Mouse (Mus musculus) embryo, embryonic 10 days (tissue): Measurements from ENCODE around the gene Nutm1.
"Not testable (repeated sequence)": the region's sequence is repeated elsewhere in the genome, so short reads cannot be mapped to it uniquely, and the experiment has no call there.

Experiments used
- DNase-seq: peaks from one replicate; pipeline ENCODE4 v3.0.0-alpha.2; 2015; ENCODE audit warnings: low spot score

Gene Nutm1

DNA sequence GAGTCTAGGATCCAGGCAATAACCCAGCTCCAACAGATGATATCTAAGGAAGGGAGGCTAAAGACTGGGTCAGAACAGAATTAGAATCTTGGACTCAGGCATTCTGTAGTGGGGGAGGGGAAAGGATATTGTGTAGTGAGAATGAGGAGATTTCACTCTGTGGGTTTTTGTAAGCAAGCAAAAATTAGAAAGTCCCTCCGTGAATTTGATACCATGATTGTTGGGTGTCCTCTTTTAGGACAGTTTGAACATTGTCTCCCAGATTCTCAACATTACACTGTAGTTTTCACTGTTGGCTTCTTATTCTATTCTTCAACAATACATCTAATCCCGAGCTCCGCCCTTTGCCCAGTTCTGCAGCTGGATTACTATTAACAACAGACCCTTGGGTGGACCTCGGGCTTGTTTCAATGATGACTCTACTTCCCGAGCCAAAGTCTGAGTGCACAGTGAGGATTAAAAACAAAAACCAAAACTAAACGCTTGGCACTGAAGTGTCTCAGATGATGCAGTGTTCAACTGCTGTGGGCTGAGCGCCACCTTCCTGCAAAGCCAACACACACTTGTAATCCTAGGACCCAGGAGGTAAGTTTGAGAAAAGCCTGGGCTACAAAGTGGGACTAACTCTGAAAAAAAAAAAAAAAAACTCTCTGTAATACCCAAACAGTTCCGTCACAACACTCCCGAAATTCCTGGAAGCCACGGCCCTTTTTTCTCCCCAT lies at the start of gene Nutm1:
Nutm1 (minus strand) TSS at position 51 of the 722 bp plus-strand sequence.
- no peak for DNase-seq

DNA sequence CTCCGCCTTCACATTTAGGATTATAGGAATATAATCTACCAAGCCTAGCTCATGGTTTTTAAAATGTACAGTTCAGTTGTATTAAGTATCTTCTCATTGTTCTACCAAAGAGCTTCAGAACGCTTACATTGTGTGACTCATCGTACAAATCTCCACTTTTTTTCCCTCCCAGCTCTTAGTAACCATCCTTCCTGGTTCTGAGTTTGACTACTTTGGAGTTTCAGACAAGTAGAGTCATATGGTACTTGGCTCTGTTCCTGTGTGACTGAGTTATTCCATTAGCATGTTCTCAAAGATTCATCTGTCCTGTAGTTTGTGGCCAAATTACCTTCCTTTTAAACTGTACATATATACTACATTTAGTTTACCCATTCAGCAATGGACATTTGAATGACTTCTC lies 49.6 kb upstream of the Nutm1 start:
- no peak for DNase-seq

DNA sequence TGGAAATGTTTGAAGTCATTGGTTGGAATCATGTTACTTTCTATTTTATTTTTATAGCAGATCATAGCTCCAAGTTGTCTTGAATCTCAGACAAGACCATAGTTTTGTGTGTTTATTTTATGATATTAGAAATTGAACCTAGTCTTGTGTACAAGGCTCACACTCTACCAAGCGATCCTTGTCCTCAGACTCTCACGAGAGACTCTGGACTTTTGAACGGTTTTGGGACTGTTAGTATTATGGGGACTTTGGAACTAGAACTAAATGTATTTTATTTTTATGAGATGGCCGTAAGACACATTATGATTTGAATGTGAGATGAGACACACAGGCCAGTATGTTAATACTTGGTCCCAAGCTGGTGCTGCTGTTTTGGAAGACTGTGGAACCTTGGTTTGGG lies 39.1 kb upstream of the Nutm1 start:
- DNase-seq: no peak

DNA sequence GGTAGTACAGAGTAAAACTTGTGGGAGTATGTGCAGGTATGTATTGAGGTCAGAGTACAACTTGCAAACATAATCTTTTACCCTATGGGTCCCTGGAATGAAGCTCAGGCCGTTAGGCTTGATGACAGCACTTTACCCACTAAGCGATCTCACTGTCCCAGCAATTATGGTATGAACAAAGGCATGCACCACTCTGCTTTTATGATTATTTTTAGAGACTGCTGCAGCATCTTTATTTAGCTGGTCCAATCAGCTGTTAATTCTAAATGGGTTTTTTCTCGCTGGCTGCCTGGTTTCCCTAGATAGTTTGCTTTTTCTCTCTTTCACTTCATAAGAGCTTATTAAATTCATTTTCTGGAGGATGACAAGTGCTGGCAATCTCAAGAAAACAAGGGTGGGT lies 37.1 kb upstream of the Nutm1 start:
- no peak for DNase-seq

DNA sequence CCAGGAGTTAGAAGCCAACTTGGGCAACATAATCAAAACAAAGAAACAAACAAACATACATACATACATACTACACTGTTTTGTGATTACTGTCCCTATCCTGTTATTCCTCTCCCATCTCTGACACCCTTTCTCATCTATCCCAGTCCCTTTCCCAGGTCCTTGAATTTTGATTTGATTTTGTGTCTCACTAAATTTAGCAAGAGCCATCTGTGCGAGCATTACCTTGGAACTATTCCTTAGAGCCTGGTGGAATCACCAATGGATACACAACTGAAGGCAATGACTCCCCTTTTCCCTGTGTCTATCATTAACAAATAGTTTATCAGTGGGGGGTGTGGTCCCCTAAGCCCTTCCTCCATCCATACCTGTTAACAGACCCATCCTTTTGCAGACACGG lies 33.7 kb upstream of the Nutm1 start:
- DNase-seq: no peak

DNA sequence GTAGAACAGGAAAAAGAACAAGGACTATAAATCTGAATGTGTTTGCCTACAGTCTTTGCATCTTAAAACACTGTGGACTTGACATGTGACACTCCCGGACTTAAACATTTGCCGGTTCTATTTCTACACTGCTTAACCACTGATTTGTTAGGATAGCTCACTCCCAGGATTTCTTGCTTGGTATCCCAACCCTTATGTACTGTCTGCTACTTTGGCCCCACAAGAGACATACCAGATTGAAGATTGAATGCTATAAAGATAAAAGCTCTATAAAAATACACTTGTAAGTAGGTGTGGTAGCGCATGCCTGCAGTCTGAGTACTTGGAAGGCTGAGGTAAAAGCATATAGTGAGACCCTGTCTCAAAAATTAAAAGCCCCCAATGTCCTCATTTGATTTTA lies 30.4 kb upstream of the Nutm1 start:
- no peak for DNase-seq

DNA sequence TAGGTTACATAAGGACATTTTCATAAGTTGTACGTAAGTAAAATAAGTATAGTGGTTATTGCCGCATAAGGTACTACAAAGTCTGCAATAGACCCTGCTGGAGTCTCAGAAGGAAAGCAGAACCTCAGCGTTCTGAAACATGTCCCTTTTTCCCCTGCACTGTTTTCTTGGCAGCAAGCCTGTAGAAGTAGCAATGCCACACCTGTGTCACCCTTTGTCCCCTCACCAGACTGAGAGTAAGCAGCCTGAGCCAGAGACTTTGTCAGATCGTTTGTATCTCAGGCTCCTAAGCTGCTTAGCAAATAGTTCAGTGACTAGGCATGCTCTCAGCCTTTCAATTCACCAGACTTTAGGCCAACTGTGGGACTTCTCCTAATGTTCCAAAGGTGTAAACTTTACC lies 28.0 kb upstream of the Nutm1 start:
- no peak for DNase-seq

DNA sequence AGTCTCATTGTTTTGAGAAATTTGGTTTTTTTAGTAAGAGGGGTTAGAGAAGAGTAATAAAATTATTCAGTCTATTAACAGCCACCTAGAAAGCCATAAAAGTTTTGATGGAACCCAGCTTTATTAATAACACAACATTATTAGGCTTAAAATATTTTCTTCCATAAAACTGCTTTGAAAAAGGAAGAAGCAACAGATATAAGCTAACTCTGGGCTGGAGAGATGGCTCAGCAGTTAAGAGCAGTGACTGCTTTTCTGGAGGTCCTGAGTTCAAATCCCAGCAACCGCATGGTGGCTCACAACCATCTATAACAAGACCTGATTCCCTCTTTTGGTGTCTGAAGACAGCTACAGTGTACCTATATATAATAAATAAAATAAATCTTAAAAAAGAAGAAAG lies 27.0 kb upstream of the Nutm1 start:
- DNase-seq: not testable (repeated sequence)

DNA sequence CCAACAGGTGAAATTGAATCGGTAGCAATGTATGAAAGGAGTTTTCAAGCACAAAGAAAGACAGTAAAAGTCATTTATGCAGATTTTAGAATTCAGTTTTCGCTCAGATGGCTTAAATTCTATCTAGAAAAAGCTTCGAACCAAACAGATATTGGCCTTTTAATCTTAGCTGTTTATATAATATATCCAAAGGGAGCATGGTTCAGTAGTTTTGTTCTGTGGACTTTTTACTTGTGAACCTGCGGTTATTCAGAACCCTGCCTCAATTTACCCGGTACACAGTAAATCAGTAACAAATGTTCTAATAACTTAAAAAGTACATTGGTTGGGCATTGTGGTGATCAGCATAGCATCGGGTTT lies 25.9 kb upstream of the Nutm1 start:
- DNase-seq: no peak

DNA sequence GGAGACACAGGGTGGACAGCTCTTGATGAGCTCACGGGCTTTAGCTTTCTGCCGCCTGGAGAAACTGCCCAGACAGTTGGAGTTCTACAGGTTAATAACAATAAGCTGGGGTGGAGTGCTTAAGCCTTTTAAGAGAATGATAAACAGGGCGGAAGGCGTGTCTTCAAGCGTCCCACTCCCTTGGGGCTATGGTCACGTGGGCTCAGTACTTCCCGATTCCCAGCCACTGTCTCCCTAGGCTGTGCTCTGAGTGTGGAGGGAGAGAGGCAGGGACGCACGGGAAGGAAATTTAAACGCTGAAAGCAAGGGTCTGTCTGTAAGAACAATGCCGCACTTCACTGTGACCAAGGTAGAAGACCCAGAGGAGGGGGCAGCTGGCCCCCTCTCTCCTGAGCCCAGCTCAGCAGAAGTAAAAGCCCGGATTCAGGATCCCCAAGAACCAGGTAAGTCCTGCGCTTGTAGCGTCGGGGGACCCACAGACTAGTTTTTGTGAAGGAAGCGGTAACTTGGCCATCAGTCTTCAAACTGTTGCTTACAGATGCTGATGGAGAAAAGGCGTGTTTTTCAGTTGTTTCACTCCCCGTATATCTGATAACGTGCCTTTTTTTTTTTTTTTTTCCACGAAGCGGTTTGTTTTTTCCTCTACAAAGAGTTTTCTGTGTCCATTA lies 25.4 kb upstream of the Nutm1 start:
- DNase-seq: peak; percentile 88

DNA sequence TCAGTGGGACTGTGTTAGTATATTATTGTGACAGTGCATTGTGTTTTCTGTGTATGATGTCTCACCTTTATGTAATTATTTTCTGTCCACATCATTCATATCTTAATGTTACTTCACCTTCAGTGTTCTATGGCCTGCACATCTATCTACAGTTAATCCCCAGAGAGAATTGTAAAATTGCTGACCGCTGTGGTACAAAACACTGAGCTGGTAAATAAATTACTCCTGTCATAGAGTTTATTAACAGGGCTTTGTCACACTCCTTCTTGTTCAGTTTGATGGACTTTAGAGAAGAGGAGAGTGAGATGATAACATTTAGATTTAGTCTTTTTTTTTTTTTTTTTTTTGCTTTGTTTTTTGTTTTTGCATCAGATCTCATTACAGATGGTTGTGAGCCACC lies 23.8 kb upstream of the Nutm1 start:
- DNase-seq: no peak

DNA sequence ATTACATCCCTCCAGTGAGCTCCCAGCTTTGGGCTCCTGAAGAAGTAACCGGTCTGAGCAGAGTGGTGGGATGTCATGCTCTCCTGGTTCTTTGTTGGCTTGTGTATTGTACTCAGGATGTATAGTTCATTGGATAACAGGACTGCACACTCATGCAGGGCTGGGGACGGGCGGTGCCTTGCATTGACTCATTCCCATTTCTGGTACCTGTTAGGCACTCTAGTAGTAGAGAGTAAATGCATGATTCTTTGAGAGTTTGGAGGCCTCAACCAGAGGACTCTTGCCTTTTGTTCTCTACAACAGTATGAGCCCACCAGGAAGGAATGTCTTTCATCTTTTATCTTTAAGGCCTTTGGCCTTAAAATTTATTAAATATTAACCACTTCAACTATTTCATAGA lies 17.8 kb upstream of the Nutm1 start:
- no peak for DNase-seq

DNA sequence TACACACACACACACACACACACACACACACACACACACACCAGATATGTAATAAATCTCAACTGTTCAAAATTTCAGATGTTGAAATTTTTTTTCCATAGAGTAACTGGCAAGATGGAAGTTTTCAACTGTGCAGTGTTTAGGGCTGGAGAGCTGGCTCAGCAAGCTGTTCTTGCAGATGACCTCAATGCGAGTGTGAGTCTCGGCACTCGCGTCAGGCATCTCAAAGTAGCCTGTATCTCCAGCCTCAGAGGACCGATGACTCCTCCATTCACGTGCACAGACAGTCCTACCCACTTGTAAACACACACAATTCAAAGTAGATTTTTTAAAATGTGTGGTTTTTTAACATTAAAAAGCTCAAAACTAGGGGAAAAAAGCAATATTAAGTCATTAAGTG lies 14.4 kb upstream of the Nutm1 start:
- DNase-seq: no peak

DNA sequence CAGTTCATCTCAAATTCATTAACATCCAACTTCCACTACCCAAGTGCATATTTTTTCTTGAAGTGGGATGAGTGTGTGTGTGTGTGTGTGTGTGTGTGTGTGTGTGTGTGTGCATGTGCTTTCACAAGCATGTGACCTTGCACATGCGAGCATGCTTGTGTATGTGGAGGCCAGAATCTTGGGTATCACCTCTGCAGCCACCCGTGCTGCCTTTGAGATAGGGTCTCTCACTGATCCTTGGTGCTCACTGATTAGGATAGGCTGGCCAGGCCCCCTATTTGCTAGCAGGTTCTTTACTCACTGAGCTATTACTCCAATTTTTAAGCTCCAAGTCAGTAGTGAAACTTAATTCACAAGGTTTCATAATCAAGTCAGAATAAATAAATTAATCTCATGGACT lies 13.8 kb upstream of the Nutm1 start:
- no peak for DNase-seq

DNA sequence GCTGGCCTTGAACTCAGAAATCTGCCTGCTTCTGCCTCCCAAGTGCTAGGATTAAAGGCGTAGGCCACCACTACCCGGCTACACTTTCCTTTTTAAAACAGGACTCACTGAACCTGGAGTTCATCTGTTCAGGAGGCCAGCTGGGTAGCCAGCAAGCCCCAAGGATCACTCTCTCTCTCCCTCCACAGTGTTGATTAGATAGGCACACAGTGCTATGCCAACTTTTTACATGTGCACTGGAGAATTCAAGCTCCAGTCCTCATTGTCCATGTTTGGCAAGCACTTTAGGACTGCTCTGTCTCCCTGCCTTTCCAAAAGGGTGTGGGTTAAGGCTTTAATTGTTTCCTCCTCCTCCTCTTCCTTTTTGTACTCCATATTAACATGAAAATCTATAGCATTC lies 10.9 kb upstream of the Nutm1 start:
- DNase-seq: no peak

DNA sequence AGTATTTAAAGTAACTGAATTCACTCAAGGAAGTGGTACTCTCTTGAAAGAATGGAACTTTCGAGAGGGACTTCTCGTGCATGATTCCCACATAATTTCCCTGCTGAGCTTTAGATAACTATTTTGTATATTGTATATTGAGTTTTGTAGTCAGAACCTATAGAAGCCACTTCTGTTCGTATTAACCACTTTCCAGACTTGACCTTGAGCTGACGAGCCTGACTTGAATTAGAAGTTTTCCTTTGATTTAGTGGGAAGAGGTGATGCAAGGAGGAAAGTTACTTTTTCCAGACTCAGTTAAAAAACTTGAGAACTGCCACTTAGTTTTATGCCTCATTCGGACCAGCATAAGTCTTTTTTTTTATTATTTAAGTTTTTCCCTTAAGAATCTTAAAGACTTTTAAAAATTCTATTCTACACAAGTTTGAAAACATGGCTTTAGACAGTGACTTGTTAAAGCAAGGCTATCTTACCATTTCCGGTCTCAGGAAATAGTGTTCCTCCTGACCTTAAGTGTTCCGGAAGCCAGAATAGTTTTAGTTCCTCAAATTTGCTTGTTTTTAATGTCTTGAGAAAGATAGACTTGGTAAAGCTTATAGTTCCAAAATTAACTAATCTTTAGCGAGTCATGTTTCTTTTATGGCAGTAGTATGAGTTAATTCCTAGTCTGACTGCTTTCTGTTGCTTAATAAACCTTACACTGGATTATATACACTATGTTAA lies 8.6 kb upstream of the Nutm1 start:
- DNase-seq: no peak

DNA sequence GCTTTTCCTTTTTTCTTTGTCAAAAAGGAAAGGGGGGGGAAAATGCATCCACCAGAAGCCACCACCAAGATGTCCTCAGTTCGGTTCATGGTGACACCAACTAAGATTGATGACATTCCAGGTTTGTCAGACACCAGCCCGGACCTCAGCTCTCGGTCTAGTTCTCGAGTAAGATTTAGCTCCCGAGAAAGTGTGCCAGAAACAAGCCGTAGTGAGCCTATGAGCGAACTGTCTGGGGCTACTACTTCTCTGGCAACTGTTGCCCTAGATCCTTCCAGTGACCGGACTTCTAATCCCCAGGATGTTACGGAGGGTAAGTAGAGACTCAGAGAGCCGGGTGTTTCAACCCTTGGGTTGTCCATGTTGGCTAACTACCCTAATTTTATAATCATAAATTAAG lies 7.7 kb upstream of the Nutm1 start:
- peak; percentile 35 for DNase-seq

DNA sequence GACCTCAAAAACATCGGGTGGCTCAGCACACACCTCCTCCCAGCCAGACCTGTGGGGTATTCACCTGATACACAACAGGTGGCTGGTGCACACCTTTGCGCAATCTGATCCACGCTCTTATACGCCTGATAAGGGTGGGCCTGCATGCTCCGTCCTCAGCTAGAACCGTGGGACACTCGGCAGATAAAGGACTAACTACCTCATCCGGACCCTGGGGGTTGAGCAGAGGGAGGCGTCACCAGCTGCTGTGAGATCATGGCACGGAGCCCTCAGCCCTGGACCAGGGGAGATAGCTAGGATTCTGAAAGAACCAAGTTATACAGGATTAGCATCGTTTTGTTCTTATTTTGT lies 7.1 kb upstream of the Nutm1 start, which contains the start of gene Gm21985:
Gm21985 (plus strand) TSS at position 73 of the 351 bp plus-strand sequence.
- peak; percentile 60 for DNase-seq

DNA sequence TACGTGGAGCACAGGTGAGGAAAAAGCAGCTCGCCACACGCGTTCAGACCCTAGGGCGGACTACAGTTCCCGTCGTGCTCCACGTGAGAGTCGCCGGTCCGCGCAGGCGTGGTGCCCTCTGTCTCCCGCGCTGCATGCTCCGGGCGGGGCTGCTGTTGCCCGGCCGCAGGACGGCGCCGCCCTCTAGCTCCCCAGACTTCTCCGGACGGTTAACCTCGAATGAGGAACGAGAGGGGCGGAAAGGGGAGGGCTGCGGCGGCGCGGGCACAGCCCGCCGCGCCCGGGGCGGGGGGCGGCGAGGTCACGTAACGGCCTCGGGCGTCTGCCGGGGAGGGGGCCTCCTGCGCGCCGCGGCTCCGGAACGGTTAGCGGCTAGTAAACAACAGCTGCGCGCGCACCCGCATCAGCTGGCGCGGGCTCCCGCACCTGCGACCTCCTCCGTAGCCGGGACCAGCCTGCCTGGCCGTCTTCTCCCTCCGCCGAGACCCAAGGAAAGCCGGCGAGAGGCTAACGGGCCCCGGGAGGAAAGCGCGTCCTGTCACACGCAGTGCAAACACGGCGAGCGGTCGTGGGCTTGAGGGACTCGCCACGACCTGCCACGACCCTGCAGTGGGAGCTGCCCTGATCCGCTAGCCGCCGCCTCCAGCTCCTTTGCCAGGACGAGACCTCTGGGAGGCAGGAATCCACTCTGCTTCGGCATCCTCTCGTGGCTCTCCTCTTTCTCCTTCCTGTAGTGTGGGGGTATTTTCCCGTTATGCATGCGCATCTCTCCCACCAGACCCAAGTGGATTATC lies 6.6 kb upstream of the Nutm1 start, which contains the start of gene Slc12a6:
Slc12a6 (plus strand) TSS at position 378 of the 794 bp plus-strand sequence.
- peak; percentile 95 for DNase-seq

DNA sequence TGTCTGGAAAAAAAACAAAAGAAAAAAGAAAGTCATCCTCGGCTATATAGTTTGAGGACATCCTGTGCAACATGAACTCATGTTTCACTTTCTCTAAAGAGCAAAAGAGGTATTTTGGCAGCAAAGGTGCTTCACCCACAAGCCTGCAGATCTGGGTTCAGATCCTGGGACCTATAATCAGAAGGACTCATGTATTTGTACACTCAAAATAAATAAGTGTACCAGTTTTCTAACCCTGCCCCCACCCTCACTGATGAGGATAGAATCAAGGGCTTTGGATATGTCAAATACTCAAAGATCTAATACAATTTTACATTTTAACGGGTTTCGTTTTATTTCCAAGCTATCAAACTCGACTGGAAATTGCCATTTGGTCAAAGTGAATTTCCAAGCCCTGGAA lies 5.3 kb upstream of the Nutm1 start:
- DNase-seq: no peak

DNA sequence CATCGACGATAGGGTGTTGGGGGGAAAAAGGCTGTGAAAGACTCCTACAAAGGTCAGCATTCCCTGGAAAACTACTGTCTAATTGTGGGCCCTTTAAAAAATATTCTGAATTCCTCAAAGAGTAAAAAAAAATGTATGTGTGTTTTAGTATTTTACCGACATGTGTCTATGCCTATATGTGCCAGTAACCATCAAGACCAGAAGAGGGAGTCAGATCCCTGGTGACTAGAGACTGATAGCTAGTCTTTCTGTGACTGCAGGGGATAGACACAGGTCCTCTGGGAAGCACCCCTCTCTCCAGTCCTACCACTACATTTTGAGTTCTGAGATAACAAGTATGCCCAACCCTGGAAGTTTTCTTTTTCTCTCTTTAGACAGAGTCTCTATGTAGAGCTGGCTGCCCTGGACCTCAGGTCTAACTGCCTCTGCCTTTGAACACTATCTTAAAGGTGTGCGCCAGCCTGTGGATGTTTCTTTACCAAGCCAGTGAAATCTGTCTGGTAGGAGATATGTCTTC lies 3.7 kb upstream of the Nutm1 start:
- DNase-seq: peak; percentile 44
